Mouse (Mus musculus) MEL (cell line): ENCODE data around the gene H2-DMa. TPM values are rescaled to one million over a fixed set of nuclear protein-coding genes. Genes with fewer than 3 reads are reported as not detected.

ENCODE experiments used
- DNase-seq: peaks from one replicate; pipeline ENCODE4 v3.0.0; 2011; ENCODE audit warnings: low read depth, low spot score
- H3K27ac ChIP-seq: 2 replicates; pipeline ENCODE4 v1.5.1; 2012; ENCODE audit warnings: low read depth, mild to moderate bottlenecking, control low read depth, low read length, moderate library complexity; ENCODE audit not compliant: control insufficient read depth
- H3K27me3 ChIP-seq, 2 experiments: fragments of 150-350 bp in 1 of 2; sonication (generic) in 1 of 2; 2 replicates each; pipeline ENCODE4 v1.6.1; 2012; ENCODE audit warnings: low read length in 2 of 2, mild to moderate bottlenecking in 2 of 2, improper control_type of control experiment in 1 of 2, moderate library complexity in 1 of 2; ENCODE audit not compliant: insufficient read depth in 2 of 2, control insufficient read depth in 1 of 2
- H3K36me3 ChIP-seq, 2 experiments: 2 replicates each; pipeline ENCODE4 v1.6.1; 2012 to 2014; ENCODE audit warnings: low read length in 2 of 2, improper control_type of control experiment in 1 of 2, inconsistent platforms in 1 of 2, mild to moderate bottlenecking in 1 of 2; ENCODE audit not compliant: insufficient read depth in 2 of 2, control insufficient read depth in 1 of 2
- H3K4me1 ChIP-seq, 2 experiments: fragments of 150-350 bp in 1 of 2; sonication (generic) in 1 of 2; 2 replicates each; pipeline ENCODE4 v1.6.1; 2012; ENCODE audit warnings: low read length in 2 of 2, improper control_type of control experiment in 1 of 2, mild to moderate bottlenecking in 1 of 2; ENCODE audit not compliant: insufficient read depth in 2 of 2, control insufficient read depth in 1 of 2
- H3K4me3 ChIP-seq, 2 experiments: fragments of 150-350 bp in 1 of 2; sonication (generic) in 1 of 2; 2 replicates each; pipeline ENCODE4 v1.5.1; 2012; ENCODE audit warnings: low read depth in 2 of 2, low read length in 2 of 2, mild to moderate bottlenecking in 2 of 2, moderate library complexity in 2 of 2, control low read depth in 1 of 2, improper control_type of control experiment in 1 of 2; ENCODE audit not compliant: control insufficient read depth in 1 of 2, insufficient read depth in 1 of 2
- H3K79me2 ChIP-seq: 2 replicates; pipeline ENCODE4 v1.6.1; 2012; ENCODE audit warnings: mild to moderate bottlenecking, low read length, moderate library complexity; ENCODE audit not compliant: control insufficient read depth, poor library complexity, insufficient read depth
- H3K9ac ChIP-seq: 2 replicates; pipeline ENCODE4 v1.6.1; 2012; ENCODE audit warnings: low read depth, mild to moderate bottlenecking, control low read depth, low read length, moderate library complexity; ENCODE audit not compliant: control insufficient read depth, poor library complexity, severe bottlenecking
- H3K9me3 ChIP-seq: fragments of 150-350 bp; sonication (generic); replicated peaks from 2 replicates; pipeline ENCODE4 v1.6.1; 2012; ENCODE audit warnings: mild to moderate bottlenecking, low read length, improper control_type of control experiment, moderate library complexity; ENCODE audit not compliant: insufficient read depth
- CHD1 ChIP-seq: IDR thresholded peaks from 2 replicates; pipeline ENCODE4 v1.6.1; 2012; ENCODE audit warnings: low read depth, mild to moderate bottlenecking, inconsistent platforms, low read length, improper control_type of control experiment
- CHD2 ChIP-seq: IDR thresholded peaks from 2 replicates; pipeline ENCODE4 v1.6.1; 2011; ENCODE audit warnings: low read length, improper control_type of control experiment
- CTCF ChIP-seq, 3 experiments: IDR thresholded peaks in 2 of 3; conservative IDR thresholded peaks in 1 of 3; 2 replicates each; pipeline ENCODE4 v1.5.1; 2011 to 2012; ENCODE audit warnings: low read length in 3 of 3, low read depth in 2 of 3, mild to moderate bottlenecking in 2 of 3, improper control_type of control experiment in 1 of 3, inconsistent platforms in 1 of 3, mixed read lengths in 1 of 3, moderate library complexity in 1 of 3; ENCODE audit not compliant: control insufficient read depth in 1 of 3, insufficient read depth in 1 of 3, poor library complexity in 1 of 3, severe bottlenecking in 1 of 3
- E2F4 ChIP-seq: IDR thresholded peaks from 2 replicates; pipeline ENCODE4 v1.6.1; 2011; ENCODE audit warnings: low read depth, low read length, improper control_type of control experiment, borderline replicate concordance
- EP300 ChIP-seq, 2 experiments: IDR thresholded peaks; 2 replicates each; pipeline ENCODE4 v1.6.1; 2011; ENCODE audit warnings: improper control_type of control experiment in 2 of 2, low read length in 2 of 2, low read depth in 1 of 2, mild to moderate bottlenecking in 1 of 2
- GABPA ChIP-seq: IDR thresholded peaks from 2 replicates; pipeline ENCODE4 v1.6.1; 2012; ENCODE audit warnings: low read depth, mild to moderate bottlenecking, inconsistent platforms, low read length, improper control_type of control experiment, moderate library complexity
- KAT2A ChIP-seq: conservative IDR thresholded peaks from 2 replicates; pipeline ENCODE4 v1.6.1; 2012; ENCODE audit warnings: low read depth, low read length, improper control_type of control experiment, inconsistent platforms
- MAFK ChIP-seq: IDR thresholded peaks from 2 replicates; pipeline ENCODE4 v1.6.1; 2011; ENCODE audit warnings: low read depth, mild to moderate bottlenecking, low read length, improper control_type of control experiment, borderline replicate concordance
- MEF2A ChIP-seq: IDR thresholded peaks from 2 replicates; pipeline ENCODE4 v1.6.1; 2014; ENCODE audit warnings: low read depth, mild to moderate bottlenecking, inconsistent platforms, low read length, improper control_type of control experiment; ENCODE audit not compliant: poor library complexity, insufficient replicate concordance, severe bottlenecking; ENCODE audit errors: extremely low read depth
- MYB ChIP-seq: IDR thresholded peaks from 2 replicates; pipeline ENCODE4 v1.6.1; 2011; ENCODE audit warnings: mild to moderate bottlenecking, low read depth, low read length, improper control_type of control experiment
- MYC ChIP-seq: IDR thresholded peaks from 2 replicates; pipeline ENCODE4 v1.6.1; 2011; ENCODE audit warnings: low read depth, mild to moderate bottlenecking, low read length, improper control_type of control experiment, moderate library complexity
- NELFE ChIP-seq: IDR thresholded peaks from 2 replicates; pipeline ENCODE4 v1.6.1; 2011; ENCODE audit warnings: low read depth, low read length, improper control_type of control experiment
- NRF1 ChIP-seq: IDR thresholded peaks from 2 replicates; pipeline ENCODE4 v1.6.1; 2014; ENCODE audit warnings: low read depth, mild to moderate bottlenecking, inconsistent platforms, low read length, improper control_type of control experiment, moderate library complexity; ENCODE audit not compliant: poor library complexity, insufficient read depth, severe bottlenecking
- POLR2A ChIP-seq, 2 experiments: IDR thresholded peaks; 2 replicates each; pipeline ENCODE4 v1.6.1; 2011 to 2012; ENCODE audit warnings: low read length in 2 of 2, mild to moderate bottlenecking in 2 of 2, control low read depth in 1 of 2, improper control_type of control experiment in 1 of 2, low read depth in 1 of 2, moderate library complexity in 1 of 2; ENCODE audit not compliant: control insufficient read depth in 1 of 2, insufficient read depth in 1 of 2, poor library complexity in 1 of 2
- POLR2AphosphoS5 ChIP-seq: IDR thresholded peaks from 2 replicates; pipeline ENCODE4 v1.6.1; 2012; ENCODE audit warnings: low read depth, borderline replicate concordance, mild to moderate bottlenecking, inconsistent platforms, low read length, moderate library complexity, mixed read lengths
- RAD21 ChIP-seq: IDR thresholded peaks from 2 replicates; pipeline ENCODE4 v1.6.1; 2011; ENCODE audit warnings: mild to moderate bottlenecking, low read depth, low read length, improper control_type of control experiment
- RCOR1 ChIP-seq: IDR thresholded peaks from 2 replicates; pipeline ENCODE4 v1.6.1; 2012; ENCODE audit warnings: low read depth, mild to moderate bottlenecking, inconsistent platforms, low read length, improper control_type of control experiment
- SMC3 ChIP-seq: IDR thresholded peaks from 2 replicates; pipeline ENCODE4 v1.6.1; 2011; ENCODE audit warnings: low read depth, low read length, improper control_type of control experiment
- TBP ChIP-seq: IDR thresholded peaks from 2 replicates; pipeline ENCODE4 v1.8.0; 2011; ENCODE audit warnings: low read depth, low read length, improper control_type of control experiment
- ZC3H11A ChIP-seq: IDR thresholded peaks from 2 replicates; pipeline ENCODE4 v1.6.1; 2012; ENCODE audit warnings: low read depth, mild to moderate bottlenecking, inconsistent platforms, low read length, improper control_type of control experiment
- ZKSCAN1 ChIP-seq: IDR thresholded peaks from 2 replicates; pipeline ENCODE4 v1.6.1; 2012; ENCODE audit warnings: low read depth, mild to moderate bottlenecking, inconsistent platforms, low read length, improper control_type of control experiment, moderate library complexity
- ZMIZ1 ChIP-seq: IDR thresholded peaks from 2 replicates; pipeline ENCODE4 v1.6.1; 2012; ENCODE audit warnings: low read depth, mild to moderate bottlenecking, inconsistent platforms, low read length, improper control_type of control experiment, moderate library complexity
- polyA plus RNA-seq, 2 experiments: library from polyadenylated mRNA; stranded (reverse) in 1 of 2; unstranded in 1 of 2; fragments of >175 nt in 1 of 2; fragments of >200 nt in 1 of 2; gene quantifications; 2 replicates each; pipeline versions ENCODE4 v1.2.1 to v1.2.4; 2012; ENCODE audit warnings: low replicate concordance in 2 of 2, low read depth in 1 of 2; ENCODE audit not compliant: insufficient read length in 2 of 2, insufficient read depth in 1 of 2, missing spikeins in 1 of 2
- total RNA-seq: library from RNA; depleted of rRNA; stranded (reverse); fragments of 300-350 nt; gene quantifications from 2 replicates; pipeline ENCODE4 v1.2.3, GENCODE M21; 2012

H2-DMa gene
- total and polyA plus RNA-seq, 3 experiments, result 38.3 to 38.7 TPM; not detected in 1

GRCm38 (mm10) chr17:34079621-34080020, 39.7 kb upstream of the H2-DMa start:
- peak; percentile 81 for TF ChIP-seq CHD2
- no peak for TF ChIP-seq TBP
- no peak overlapping the region for H3K27ac ChIP-seq
- H3K9me3 ChIP-seq, result no peaks in the 10 kb centered on the region
- H3K4me3 ChIP-seq, result no peak overlapping the region
- H3K36me3 ChIP-seq, result no peaks in the 10 kb centered on the region
- H3K4me1 ChIP-seq, result no peaks in the 10 kb centered on the region
- H3K79me2 ChIP-seq, result no peaks in the 10 kb centered on the region
- no peak overlapping the region for H3K9ac ChIP-seq
- no peaks in the 10 kb centered on the region for H3K27me3 ChIP-seq
- DNase-seq, result peak; percentile 83

- no peak overlapping the region for H3K4me3 ChIP-seq
- H3K27me3 ChIP-seq, result no peaks in the 10 kb centered on the region
- no peak overlapping the region for H3K27ac ChIP-seq
- peaks cover 0 to 6% of the 10 kb centered on the region in 2 experiments; a peak in 2 of 4 replicates for H3K4me1 ChIP-seq
- no peaks in the 10 kb centered on the region for H3K79me2 ChIP-seq
- DNase-seq, result no peak
- no peaks in the 10 kb centered on the region; a peak in 1 of 4 replicates for H3K36me3 ChIP-seq
- TF ChIP-seq GABPA (no peak), ZKSCAN1 (no peak), MYC (no peak), RCOR1 (no peak), MEF2A (no peak), POLR2AphosphoS5 (no peak), ZC3H11A (no peak), RAD21 (no peak), EP300 (IDR thresholded peaks at IDR 0.05; ENCODE audit: low read depth in 1 of 2, low read length in 2 of 2) (no peak), CHD1 (no peak), POLR2A (IDR thresholded peaks at IDR 0.05; ENCODE audit: control insufficient read depth in 1 of 2, insufficient read depth in 1 of 2, low read depth in 1 of 2, low read length in 2 of 2, poor library complexity in 1 of 2) (no peak), E2F4 (no peak), MAFK (no peak), ZMIZ1 (no peak)
- no peaks in the 10 kb centered on the region for H3K9me3 ChIP-seq
- H3K9ac ChIP-seq, result no peak overlapping the region
Observed at GRCm38 (mm10) chr17:34083104-34083503, 36.2 kb upstream of the H2-DMa start.

GRCm38 (mm10) chr17:34087386-34087785, 32.0 kb upstream of the H2-DMa start:
- Histone ChIP-seq H3K27ac (peak overlapping the region; percentile 67), H3K4me1 (peaks cover 7 to 19% of the 10 kb centered on the region in 2 experiments), H3K27me3 (no peaks in the 10 kb centered on the region)
- peak; percentile 66 for DNase-seq
- no peak for TF ChIP-seq E2F4
- TF ChIP-seq TBP, result no peak
- no peak for TF ChIP-seq MEF2A
- TF ChIP-seq SMC3, result no peak
- no peak for TF ChIP-seq NELFE
- no peak for TF ChIP-seq NRF1
- TF ChIP-seq CTCF (IDR thresholded peaks at IDR 0.05 in 2 of 3, conservative IDR thresholded peaks at IDR 0.05 in 1 of 3; ENCODE audit: control insufficient read depth in 1 of 3, insufficient read depth in 1 of 3, low read depth in 2 of 3, low read length in 3 of 3, poor library complexity in 1 of 3, severe bottlenecking in 1 of 3), result no peak
- TF ChIP-seq KAT2A, result no peak
- no peak for TF ChIP-seq MYC
- no peak for TF ChIP-seq MYB
- TF ChIP-seq, all 39 proteins: peak for 0
- H3K9me3 ChIP-seq, result no peaks in the 10 kb centered on the region
- H3K4me3 ChIP-seq, result no peak overlapping the region; a peak in 1 of 4 replicates
- no peaks in the 10 kb centered on the region; the same call in 1 of the 2 replicates for H3K79me2 ChIP-seq
- H3K9ac ChIP-seq, result no peak overlapping the region; the same call in 1 of the 2 replicates
- peaks cover 0 to 6% of the 10 kb centered on the region in 2 experiments; a peak in 2 of 4 replicates for H3K36me3 ChIP-seq
